Mouse (Mus musculus) cerebellum, adult 11 months (tissue): Measurements from ENCODE around the gene Pik3c2b.
A peak's percentile ranks its signal among the peaks of the same experiment; 100 is the strongest.
"Not testable (repeated sequence)": the region's sequence is repeated elsewhere in the genome, so short reads cannot be mapped to it uniquely, and the experiment has no call there.

Experiments used
- DNase-seq: peaks from one replicate; pipeline ENCODE4 v3.0.0; 2022

Pik3c2b gene

GRCm38 (mm10) chr1:133033316-133034090, 12.0 kb upstream of the Pik3c2b start:
- peak; percentile 62 for DNase-seq

- peak; percentile 59 for DNase-seq
These were observed 11.4 kb upstream of the Pik3c2b start for GRCm38 (mm10) chr1:133034091-133034460.

- DNase-seq = not testable (repeated sequence)
These were observed 10.8 kb upstream of the Pik3c2b start for GRCm38 (mm10) chr1:133034682-133035081.

- peak; percentile 49 for DNase-seq
These were observed 5.9 kb upstream of the Pik3c2b start for GRCm38 (mm10) chr1:133039505-133039949.

DNA sequence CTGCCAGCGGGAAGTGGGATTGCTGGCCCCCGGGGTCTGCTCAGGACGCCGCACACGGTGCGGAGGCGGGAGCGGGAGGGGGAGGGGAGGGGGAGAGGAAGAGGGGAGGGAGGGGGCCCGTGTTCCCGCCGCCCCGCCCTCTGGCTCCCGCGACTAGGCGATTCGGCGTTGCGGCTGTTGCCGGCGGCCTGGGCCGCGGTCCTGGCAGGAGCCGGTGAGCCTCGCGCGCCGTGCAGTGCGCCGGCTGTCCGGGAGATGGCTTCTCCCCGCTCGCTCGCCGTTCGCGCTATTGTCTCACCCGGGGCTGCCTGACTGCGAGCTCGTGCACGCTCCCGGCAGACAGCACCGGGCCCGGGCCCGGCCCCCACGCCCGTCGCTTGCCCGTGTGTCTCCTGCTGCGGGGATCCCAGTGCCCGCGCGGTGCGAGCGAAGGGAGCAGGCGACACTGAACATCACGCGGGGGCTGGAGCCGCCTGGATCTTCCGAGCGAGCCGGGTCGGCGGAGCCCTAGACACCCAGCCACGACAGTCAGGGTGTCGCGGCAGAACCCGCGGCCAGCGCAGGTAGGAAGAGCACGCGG, 484 bp downstream of the Pik3c2b start:
- DNase-seq = peak; percentile 75

DNA sequence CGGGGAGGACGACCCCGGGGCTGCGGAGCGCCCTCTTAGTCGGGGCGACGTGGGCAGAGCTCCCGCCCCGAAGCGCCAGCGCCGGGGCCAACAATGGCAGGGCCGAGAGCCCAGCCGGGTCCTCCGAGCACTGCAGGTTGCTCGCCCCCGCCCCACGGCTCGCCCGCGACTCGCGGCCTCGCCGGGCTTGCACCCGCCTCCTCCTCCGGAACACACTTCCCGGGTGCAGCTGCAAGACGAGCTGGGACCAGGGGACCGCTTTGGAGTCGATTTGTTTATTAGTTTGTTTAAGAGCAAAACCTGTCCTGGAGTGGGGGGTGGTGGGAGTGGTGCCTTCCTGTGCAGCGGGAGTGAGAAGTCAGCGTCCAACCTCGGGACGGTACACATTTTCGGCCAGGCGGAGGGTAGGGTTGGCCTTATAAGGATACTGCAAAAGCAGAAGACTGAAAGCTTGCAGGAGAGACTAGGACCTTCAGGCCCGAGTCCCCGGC, 1.0 kb downstream of the Pik3c2b start:
- no peak for DNase-seq

- DNase-seq = no peak
These were observed 2.1 kb downstream of the Pik3c2b start for GRCm38 (mm10) chr1:133047575-133047974.

- DNase-seq = no peak
These were observed 3.2 kb downstream of the Pik3c2b start for GRCm38 (mm10) chr1:133048690-133049089.

DNA sequence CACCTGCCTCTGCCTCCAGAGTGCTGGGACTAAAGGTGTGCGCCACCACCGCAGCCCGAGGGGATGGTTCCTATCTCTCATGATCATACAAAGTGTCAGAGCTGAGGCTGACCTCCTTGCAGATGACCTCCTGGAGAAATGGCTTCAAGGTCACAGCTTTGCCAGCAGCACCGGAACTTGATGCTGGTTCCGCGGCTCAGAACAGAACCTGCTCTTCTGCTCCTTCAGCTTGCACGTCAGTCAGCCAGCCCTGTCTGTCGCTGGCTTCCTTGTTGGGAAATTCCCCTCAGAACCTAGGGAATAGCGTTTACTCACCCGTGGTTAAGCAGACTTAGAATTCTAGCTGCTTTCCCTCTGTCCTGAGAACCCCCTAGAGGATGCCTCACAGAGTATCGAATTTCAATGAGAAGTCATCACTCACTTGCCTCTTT, 4.5 kb downstream of the Pik3c2b start:
- DNase-seq = no peak

DNA sequence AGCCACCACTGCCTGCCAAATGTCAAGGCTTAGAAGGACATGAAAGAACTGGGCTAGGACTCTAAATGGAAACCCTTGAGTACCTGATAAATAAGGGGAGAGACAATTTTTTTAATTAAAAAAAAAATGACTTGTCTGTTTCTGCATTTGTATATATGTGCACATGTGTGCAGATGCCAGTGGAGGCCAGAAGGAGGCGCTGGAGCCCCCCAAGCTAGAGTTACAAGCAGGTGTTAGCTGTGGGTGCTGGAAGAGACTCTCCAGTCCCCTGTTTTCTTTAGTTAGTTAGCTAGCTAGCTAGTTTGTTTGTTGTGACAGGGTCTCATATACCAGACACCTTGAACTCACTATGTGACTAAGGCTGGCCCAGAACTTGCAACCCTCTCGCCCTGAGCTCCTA, 6.4 kb downstream of the Pik3c2b start:
- DNase-seq = no peak

DNA sequence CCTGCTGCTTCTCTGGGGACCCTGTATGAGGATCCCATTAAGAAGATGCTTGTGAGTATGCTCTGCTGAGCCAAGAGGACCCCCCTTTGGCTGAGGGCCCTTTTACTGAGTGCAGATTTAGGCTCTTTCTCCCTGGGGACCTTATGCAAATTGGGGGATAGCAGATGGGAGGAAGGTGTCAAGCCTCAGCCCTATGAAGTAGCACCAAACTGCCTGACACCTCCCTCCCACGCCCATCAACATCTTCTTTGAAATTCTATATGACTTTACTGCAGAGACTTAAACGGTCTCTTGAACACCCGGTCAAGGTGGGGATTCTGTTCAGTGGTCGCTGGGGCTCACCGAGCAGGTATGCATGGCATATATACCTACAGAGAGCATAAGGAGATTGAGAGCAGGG, 7.6 kb downstream of the Pik3c2b start:
- DNase-seq = no peak

- no peak for DNase-seq
These were observed 8.9 kb downstream of the Pik3c2b start for GRCm38 (mm10) chr1:133054326-133054725.

GRCm38 (mm10) chr1:133057345-133058034, 12.0 kb downstream of the Pik3c2b start:
- no peak for DNase-seq

DNA sequence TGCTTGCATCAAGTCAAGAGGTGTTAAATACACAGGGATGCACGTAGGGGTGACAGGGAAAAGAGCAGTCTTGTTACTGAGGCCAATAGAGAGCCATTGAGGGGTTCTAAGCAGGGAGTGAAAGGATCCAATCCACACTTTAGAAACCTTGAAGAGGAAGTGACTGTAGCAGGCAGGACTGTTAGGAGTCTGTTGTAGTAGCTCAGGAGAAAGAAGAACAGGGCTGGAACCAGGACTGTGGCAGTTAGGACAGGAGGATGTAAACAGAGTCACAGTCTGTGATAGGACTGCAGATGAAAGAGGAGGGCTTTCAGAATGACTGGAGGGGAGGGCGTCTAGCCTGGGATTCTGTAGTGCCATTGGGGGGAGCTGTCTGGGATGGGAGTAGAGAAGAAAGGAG, 14.1 kb downstream of the Pik3c2b start:
- DNase-seq = no peak

- no peak for DNase-seq
These were observed 15.2 kb downstream of the Pik3c2b start for GRCm38 (mm10) chr1:133060681-133061080.

DNA sequence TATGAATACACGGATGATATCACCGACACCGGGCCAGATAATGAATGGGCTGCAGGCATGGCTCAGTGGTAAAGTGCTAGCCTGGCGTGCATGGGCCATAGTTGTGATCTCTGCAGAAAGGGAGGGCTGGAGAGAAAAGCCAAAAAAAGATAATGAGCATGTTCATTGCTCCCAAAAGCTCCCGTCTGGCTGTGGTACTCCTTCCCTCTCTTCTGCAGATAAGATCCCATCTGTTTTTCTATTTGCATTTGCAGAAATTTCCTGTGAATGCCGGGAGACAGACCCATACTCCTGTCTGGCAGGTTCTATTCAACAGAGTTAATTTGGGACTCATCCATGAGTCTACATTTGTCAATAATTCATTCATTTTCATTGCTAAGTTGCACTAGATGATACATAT, 17.7 kb downstream of the Pik3c2b start:
- no peak for DNase-seq

GRCm38 (mm10) chr1:133068268-133068667, 22.8 kb downstream of the Pik3c2b start:
- no peak for DNase-seq

DNA sequence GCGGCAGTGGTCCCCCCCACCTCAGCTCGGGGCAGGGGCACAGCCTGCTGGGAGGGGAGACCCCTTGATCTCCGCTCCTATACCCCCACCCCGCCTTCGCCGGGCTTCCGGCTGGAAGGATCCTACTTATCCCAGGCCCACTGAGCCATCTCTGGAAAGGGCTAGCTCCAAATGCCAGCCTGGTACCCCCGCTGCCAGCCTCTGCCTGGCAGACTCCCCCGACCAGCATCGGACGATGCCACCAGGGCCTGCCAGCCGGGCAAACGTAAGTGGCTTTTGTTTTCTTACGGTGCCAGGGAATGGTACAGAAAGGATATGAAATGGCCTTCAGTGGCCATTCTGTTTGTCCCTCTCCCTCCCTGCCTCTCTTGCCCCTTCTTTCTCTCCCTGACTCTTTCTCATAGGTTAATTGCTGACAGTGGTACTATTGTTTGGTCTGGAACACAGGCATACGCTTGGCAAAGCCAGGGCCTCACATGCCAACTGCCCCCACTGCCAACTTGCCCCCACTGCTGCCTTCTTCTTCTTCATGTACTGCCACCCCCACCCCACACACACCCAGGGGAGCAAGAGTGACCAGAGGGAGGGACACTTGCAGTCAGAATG, 23.3 kb downstream of the Pik3c2b start:
- DNase-seq = no peak

- DNase-seq = no peak
These were observed 24.0 kb downstream of the Pik3c2b start for GRCm38 (mm10) chr1:133069275-133070120.

- no peak for DNase-seq
These were observed 24.7 kb downstream of the Pik3c2b start for GRCm38 (mm10) chr1:133070157-133070556.

GRCm38 (mm10) chr1:133071666-133072381, 26.4 kb downstream of the Pik3c2b start:
- DNase-seq = no peak
